Mouse (Mus musculus): Measurements from ENCODE around the gene Rnf167. TPM values are rescaled to one million over a fixed set of nuclear protein-coding genes. Genes with fewer than 3 reads are reported as not detected.

Rnf167 gene
- total and polyA plus RNA-seq, 2 experiments = 34.3 to 75.4 TPM

DNA sequence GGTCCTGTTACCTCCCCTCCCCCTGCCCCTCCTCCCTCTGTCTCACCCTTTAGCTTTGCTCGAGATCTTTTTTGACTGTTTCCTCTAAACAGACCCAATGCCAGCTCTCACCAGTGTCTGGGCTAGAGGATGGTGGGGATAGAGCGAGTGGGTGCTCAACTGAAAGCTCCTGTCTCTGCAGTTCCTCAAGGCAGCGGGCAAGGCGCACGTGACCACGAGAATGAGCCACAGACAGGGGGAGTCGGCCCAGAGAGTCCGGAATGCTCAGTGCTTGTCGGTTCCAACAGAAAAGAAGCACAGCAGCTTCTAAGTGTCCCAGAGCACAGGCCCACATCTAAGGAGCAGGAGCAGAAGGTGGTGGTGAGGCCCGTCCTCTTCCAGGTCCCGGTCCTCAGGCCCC, 27.5 kb downstream of the Rnf167 start:
- Histone ChIP-seq H3K4me1 (ENCODE audit: control insufficient read depth, insufficient read depth, low read length) (peaks cover 14% of the 10 kb centered on the region), H3K36me3 (ENCODE audit: control insufficient read depth, insufficient read depth, low read length) (peaks cover 4% of the 10 kb centered on the region), H3K79me2 (ENCODE audit: control insufficient read depth, insufficient read depth, low read length) (no peaks in the 10 kb centered on the region), H3K4me3 (ENCODE audit: insufficient read depth, low read depth, low read length) (no peak overlapping the region), H3K27me3 (ENCODE audit: control insufficient read depth, insufficient read depth, low read length) (no peaks in the 10 kb centered on the region), H3K27ac (replicated peaks; ENCODE audit: insufficient read depth, low read depth, low read length) (no peak overlapping the region), H3K9ac (ENCODE audit: low read depth, low read length) (no peak overlapping the region)
- WGBS = 85% methylated on average over 11 of the region's 11 CpGs
- no peak for DNase-seq (ENCODE audit: extremely low read depth, low read depth, low spot score)
- no peak for TF ChIP-seq POLR2A (IDR thresholded peaks at IDR 0.05; ENCODE audit: extremely low read depth, insufficient read depth, low read length)
- TF ChIP-seq CTCF (IDR thresholded peaks at IDR 0.05; ENCODE audit: low read depth, low read length) = no peak

DNA sequence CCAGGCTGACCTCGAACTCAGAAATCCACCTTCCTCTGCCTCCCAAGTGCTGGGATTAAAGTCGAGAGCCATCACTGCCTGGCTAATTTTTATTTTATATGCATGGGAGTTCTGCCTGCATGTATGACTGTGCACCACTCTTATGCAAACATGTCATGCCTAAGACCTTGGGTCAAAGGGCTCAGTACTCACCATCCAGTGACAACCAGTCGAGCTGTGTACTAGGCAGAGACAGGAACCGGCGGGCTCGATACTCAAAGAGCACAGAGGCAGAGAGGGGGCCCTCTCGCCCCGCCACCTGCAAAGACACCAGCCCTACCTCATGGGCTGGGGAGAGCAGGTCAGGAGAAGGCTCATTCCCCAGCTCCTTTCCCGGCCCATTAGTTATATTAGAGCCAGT, 31.1 kb downstream of the Rnf167 start:
- 37% methylated on average over 9 of the region's 9 CpGs for WGBS
- TF ChIP-seq POLR2A (IDR thresholded peaks at IDR 0.05; ENCODE audit: extremely low read depth, insufficient read depth, low read length) = no peak
- peak overlapping the region; percentile 95 for H3K27ac ChIP-seq (replicated peaks; ENCODE audit: insufficient read depth, low read depth, low read length)

DNA sequence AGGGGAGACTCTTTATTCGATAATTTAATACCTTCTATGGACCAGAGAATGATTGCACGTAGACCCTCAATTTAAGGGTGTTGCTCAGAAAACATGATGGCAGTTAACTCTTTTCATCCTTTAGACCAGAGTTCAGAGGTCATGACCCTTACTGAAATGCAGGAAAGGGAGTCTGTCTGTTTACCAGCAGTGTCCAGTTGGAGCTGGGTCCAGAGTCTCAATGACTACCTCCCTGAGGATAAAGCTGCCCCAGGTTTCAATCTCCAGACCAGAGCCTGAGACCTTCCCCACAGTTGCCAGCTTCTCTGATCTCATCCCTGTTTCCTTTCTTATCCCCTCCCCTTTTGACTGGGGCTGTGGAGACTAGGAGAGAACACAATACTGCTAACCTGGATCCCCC, 31.5 kb downstream of the Rnf167 start:
- peak; percentile 76 for DNase-seq (ENCODE audit: extremely low read depth, low read depth, low spot score)
- 35% methylated on average over 2 of the region's 2 CpGs for WGBS
- Histone ChIP-seq H3K27ac (replicated peaks; ENCODE audit: insufficient read depth, low read depth, low read length) (peak overlapping the region; percentile 95), H3K36me3 (ENCODE audit: control insufficient read depth, insufficient read depth, low read length) (peaks cover 14% of the 10 kb centered on the region), H3K4me3 (ENCODE audit: insufficient read depth, low read depth, low read length) (no peak overlapping the region), H3K9ac (ENCODE audit: low read depth, low read length) (0 out of 2 replicates have a peak overlapping the region, but pooled peaks have one; percentile 24), H3K4me1 (ENCODE audit: control insufficient read depth, insufficient read depth, low read length) (peaks cover 16% of the 10 kb centered on the region), H3K27me3 (ENCODE audit: control insufficient read depth, insufficient read depth, low read length) (no peaks in the 10 kb centered on the region), H3K79me2 (ENCODE audit: control insufficient read depth, insufficient read depth, low read length) (no peaks in the 10 kb centered on the region)
- no peak for TF ChIP-seq CTCF (IDR thresholded peaks at IDR 0.05; ENCODE audit: low read depth, low read length)
- TF ChIP-seq POLR2A (IDR thresholded peaks at IDR 0.05; ENCODE audit: extremely low read depth, insufficient read depth, low read length) = no peak

More for the DNA sequence above, 31.1 kb downstream of the Rnf167 start:
- Histone ChIP-seq H3K79me2 (ENCODE audit: control insufficient read depth, insufficient read depth, low read length) (no peaks in the 10 kb centered on the region), H3K9ac (ENCODE audit: low read depth, low read length) (peak overlapping the region; percentile 38; the same call in 1 of the 2 replicates), H3K27me3 (ENCODE audit: control insufficient read depth, insufficient read depth, low read length) (no peaks in the 10 kb centered on the region), H3K4me1 (ENCODE audit: control insufficient read depth, insufficient read depth, low read length) (peaks cover 16% of the 10 kb centered on the region), H3K36me3 (ENCODE audit: control insufficient read depth, insufficient read depth, low read length) (peaks cover 14% of the 10 kb centered on the region), H3K4me3 (ENCODE audit: insufficient read depth, low read depth, low read length) (no peak overlapping the region)
- peak; percentile 71 for DNase-seq (ENCODE audit: extremely low read depth, low read depth, low spot score)

DNA sequence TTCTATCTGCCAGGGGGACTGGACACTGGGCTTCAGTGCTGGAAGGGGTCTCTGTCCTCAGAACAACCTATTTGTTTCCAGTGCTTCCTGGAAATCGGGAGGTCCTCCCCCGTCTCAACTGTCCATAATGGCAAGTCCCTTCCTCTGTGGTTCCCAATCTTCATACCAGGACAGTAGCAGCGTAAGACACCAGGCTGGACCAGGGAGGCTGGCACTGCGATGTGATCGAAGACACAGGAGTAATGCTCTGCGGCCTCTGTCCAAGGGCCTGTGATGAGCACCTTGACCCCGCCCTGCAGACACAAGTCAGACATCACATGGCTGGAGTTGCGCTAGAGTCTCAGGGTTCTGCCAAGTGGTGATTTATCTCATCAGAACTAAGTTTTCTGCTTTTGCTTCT, 32.3 kb downstream of the Rnf167 start:
- no peaks in the 10 kb centered on the region for H3K79me2 ChIP-seq (ENCODE audit: control insufficient read depth, insufficient read depth, low read length)
- 95% methylated on average over 8 of the region's 8 CpGs for WGBS
- no peak overlapping the region for H3K4me3 ChIP-seq (ENCODE audit: insufficient read depth, low read depth, low read length)
- H3K27ac ChIP-seq (replicated peaks; ENCODE audit: insufficient read depth, low read depth, low read length) = peak overlapping the region; percentile 95
- no peaks in the 10 kb centered on the region for H3K27me3 ChIP-seq (ENCODE audit: control insufficient read depth, insufficient read depth, low read length)
- H3K9ac ChIP-seq (ENCODE audit: low read depth, low read length) = no peak overlapping the region
- TF ChIP-seq CTCF (IDR thresholded peaks at IDR 0.05; ENCODE audit: low read depth, low read length) = no peak
- no peak for TF ChIP-seq POLR2A (IDR thresholded peaks at IDR 0.05; ENCODE audit: extremely low read depth, insufficient read depth, low read length)
- DNase-seq (ENCODE audit: extremely low read depth, low read depth, low spot score) = no peak
- H3K36me3 ChIP-seq (ENCODE audit: control insufficient read depth, insufficient read depth, low read length) = peaks cover 12% of the 10 kb centered on the region
- H3K4me1 ChIP-seq (ENCODE audit: control insufficient read depth, insufficient read depth, low read length) = peaks cover 16% of the 10 kb centered on the region

DNA sequence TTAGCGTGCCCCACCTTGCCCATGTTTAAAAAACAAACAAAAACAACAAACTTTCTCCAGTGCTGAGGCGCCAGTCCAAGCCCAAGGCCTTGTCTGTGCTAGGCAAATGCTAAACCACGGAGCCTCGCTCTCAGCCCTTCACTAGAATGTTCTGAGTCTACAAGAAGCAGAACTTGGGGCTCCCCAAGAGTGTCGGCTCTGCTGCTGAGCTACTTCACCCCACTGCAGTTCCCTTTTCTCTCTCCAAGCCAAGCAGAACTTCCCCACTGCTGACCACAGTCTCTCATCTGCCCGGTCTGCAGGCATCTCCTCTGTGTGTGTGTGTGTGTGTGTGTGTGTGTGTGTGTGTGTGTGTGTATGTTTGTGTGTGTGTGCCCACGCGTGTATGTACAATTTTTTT, 32.9 kb downstream of the Rnf167 start:
- Histone ChIP-seq H3K36me3 (ENCODE audit: control insufficient read depth, insufficient read depth, low read length) (peaks cover 12% of the 10 kb centered on the region; the same call in 1 of the 2 replicates), H3K27ac (replicated peaks; ENCODE audit: insufficient read depth, low read depth, low read length) (no peak overlapping the region), H3K79me2 (ENCODE audit: control insufficient read depth, insufficient read depth, low read length) (no peaks in the 10 kb centered on the region), H3K9ac (ENCODE audit: low read depth, low read length) (no peak overlapping the region), H3K4me1 (ENCODE audit: control insufficient read depth, insufficient read depth, low read length) (peaks cover 16% of the 10 kb centered on the region), H3K4me3 (ENCODE audit: insufficient read depth, low read depth, low read length) (no peak overlapping the region), H3K27me3 (ENCODE audit: control insufficient read depth, insufficient read depth, low read length) (no peaks in the 10 kb centered on the region)
- TF ChIP-seq CTCF (IDR thresholded peaks at IDR 0.05; ENCODE audit: low read depth, low read length) (no peak), POLR2A (IDR thresholded peaks at IDR 0.05; ENCODE audit: extremely low read depth, insufficient read depth, low read length) (no peak)
- 89% methylated on average over 8 of the region's 8 CpGs for WGBS
- DNase-seq (ENCODE audit: extremely low read depth, low read depth, low spot score) = peak; percentile 45

DNA sequence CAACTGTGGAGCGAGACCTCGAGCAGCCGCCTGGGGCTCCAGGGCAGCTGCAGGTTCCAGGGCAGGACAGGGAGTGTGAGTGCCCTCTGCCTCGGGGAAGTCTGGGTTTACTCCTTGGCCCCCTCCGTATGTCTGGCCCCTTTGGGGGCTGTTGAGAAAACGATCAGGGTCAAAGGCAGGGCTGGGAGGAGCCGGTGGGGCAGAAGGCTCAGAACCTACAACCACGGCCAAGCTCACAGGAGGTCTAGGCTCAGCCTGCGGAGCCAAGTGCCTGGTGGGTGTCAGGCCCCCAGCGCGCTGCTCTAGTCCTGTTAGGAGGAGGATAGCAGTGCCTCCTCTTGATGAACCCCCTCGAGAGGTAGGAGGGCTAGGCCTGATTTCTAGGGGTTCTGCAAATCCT, 34.1 kb downstream of the Rnf167 start:
- Histone ChIP-seq H3K27ac (replicated peaks; ENCODE audit: insufficient read depth, low read depth, low read length) (no peak overlapping the region), H3K79me2 (ENCODE audit: control insufficient read depth, insufficient read depth, low read length) (no peaks in the 10 kb centered on the region), H3K4me1 (ENCODE audit: control insufficient read depth, insufficient read depth, low read length) (peaks cover 16% of the 10 kb centered on the region), H3K27me3 (ENCODE audit: control insufficient read depth, insufficient read depth, low read length) (no peaks in the 10 kb centered on the region), H3K36me3 (ENCODE audit: control insufficient read depth, insufficient read depth, low read length) (peaks cover 13% of the 10 kb centered on the region; the same call in 1 of the 2 replicates), H3K9ac (ENCODE audit: low read depth, low read length) (no peak overlapping the region), H3K4me3 (ENCODE audit: insufficient read depth, low read depth, low read length) (no peak overlapping the region)
- TF ChIP-seq CTCF (IDR thresholded peaks at IDR 0.05; ENCODE audit: low read depth, low read length) (no peak), POLR2A (IDR thresholded peaks at IDR 0.05; ENCODE audit: extremely low read depth, insufficient read depth, low read length) (no peak)
- WGBS = 90% methylated on average over 12 of the region's 12 CpGs
- no peak for DNase-seq (ENCODE audit: extremely low read depth, low read depth, low spot score)

Data from liver, adult 2 months (tissue).